Mouse (Mus musculus) CH12.LX (cell line): Measurements from ENCODE around the gene Morc3. TPM values are rescaled to one million over a fixed set of nuclear protein-coding genes. Genes with fewer than 3 reads are reported as not detected.

ENCODE experiments used
- DNase-seq: peaks from one replicate; pipeline ENCODE4 v3.0.0-alpha.2; 2013; ENCODE audit errors: extremely low read depth
- H3K27ac ChIP-seq: 2 replicates; pipeline ENCODE4 v1.5.1; 2012; ENCODE audit warnings: low read depth, mild to moderate bottlenecking, control low read depth, moderate library complexity; ENCODE audit not compliant: insufficient read depth
- H3K27me3 ChIP-seq: replicated peaks from 2 replicates; pipeline ENCODE3; 2012; ENCODE audit warnings: inconsistent platforms
- H3K36me3 ChIP-seq, 2 experiments: replicated peaks in 1 of 2; 2 replicates each; pipeline versions ENCODE3 to v1.6.1; 2012; ENCODE audit warnings: inconsistent platforms in 1 of 2, low read length in 1 of 2, mild to moderate bottlenecking in 1 of 2, mixed read lengths in 1 of 2, moderate library complexity in 1 of 2; ENCODE audit not compliant: control insufficient read depth in 1 of 2, insufficient read depth in 1 of 2
- H3K4me1 ChIP-seq, 2 experiments: 2 replicates each; pipeline ENCODE4 v1.6.1; 2012; ENCODE audit warnings: inconsistent platforms in 1 of 2, moderate library complexity in 1 of 2; ENCODE audit not compliant: insufficient read depth in 2 of 2, control insufficient read depth in 1 of 2
- H3K4me2 ChIP-seq: 2 replicates; pipeline ENCODE4 v1.6.1; 2012; ENCODE audit warnings: low read depth, mild to moderate bottlenecking, control low read depth; ENCODE audit not compliant: poor library complexity, insufficient read depth, severe bottlenecking
- H3K4me3 ChIP-seq, 3 experiments: fragments of 150-350 bp in 1 of 3; sonication (generic) in 1 of 3; replicated peaks in 1 of 3; 2 replicates each; pipeline versions ENCODE3 to v1.5.1; 2011 to 2012; ENCODE audit warnings: low read depth in 2 of 3, low read length in 2 of 3, mild to moderate bottlenecking in 2 of 3, moderate library complexity in 2 of 3, control low read depth in 1 of 3, improper control_type of control experiment in 1 of 3, inconsistent platforms in 1 of 3, mixed read lengths in 1 of 3; ENCODE audit not compliant: poor library complexity in 1 of 3
- H3K79me2 ChIP-seq: replicated peaks from 2 replicates; pipeline ENCODE4 v1.6.1; 2012; ENCODE audit warnings: mild to moderate bottlenecking, moderate library complexity; ENCODE audit not compliant: control insufficient read depth, poor library complexity, insufficient read depth, severe bottlenecking; ENCODE audit errors: extremely low read depth
- H3K9ac ChIP-seq: 2 replicates; pipeline ENCODE4 v1.6.1; 2012; ENCODE audit warnings: low read depth, mild to moderate bottlenecking, control low read depth, moderate library complexity; ENCODE audit not compliant: insufficient read depth
- H3K9me3 ChIP-seq: replicated peaks from 2 replicates; pipeline ENCODE3; 2012; ENCODE audit warnings: low read length, inconsistent platforms, mixed read lengths
- CHD1 ChIP-seq: IDR thresholded peaks from 2 replicates; pipeline ENCODE4 v1.6.1; 2012; ENCODE audit warnings: low read depth, low read length, improper control_type of control experiment, inconsistent platforms
- CTCF ChIP-seq, 2 experiments: IDR thresholded peaks in 1 of 2; conservative IDR thresholded peaks in 1 of 2; 2 replicates each; pipeline ENCODE4 v1.5.1; 2011 to 2012; ENCODE audit warnings: low read depth in 2 of 2, low read length in 2 of 2, improper control_type of control experiment in 1 of 2, inconsistent platforms in 1 of 2, mild to moderate bottlenecking in 1 of 2, moderate library complexity in 1 of 2
- HCFC1 ChIP-seq: IDR thresholded peaks from 2 replicates; pipeline ENCODE4 v1.6.1; 2012; ENCODE audit warnings: low read depth, mild to moderate bottlenecking, inconsistent platforms, low read length, improper control_type of control experiment
- IRF4 ChIP-seq: IDR thresholded peaks from 2 replicates; pipeline ENCODE4 v1.6.1; 2014; ENCODE audit warnings: low read depth, mild to moderate bottlenecking, inconsistent platforms, low read length, improper control_type of control experiment
- KAT2A ChIP-seq: IDR thresholded peaks from 2 replicates; pipeline ENCODE4 v1.6.1; 2012; ENCODE audit warnings: low read length, improper control_type of control experiment, inconsistent platforms; ENCODE audit not compliant: insufficient replicate concordance
- MXI1 ChIP-seq: IDR thresholded peaks from 2 replicates; pipeline ENCODE4 v1.6.1; 2011; ENCODE audit warnings: mild to moderate bottlenecking, low read depth, low read length, improper control_type of control experiment
- MYC ChIP-seq: IDR thresholded peaks from 2 replicates; pipeline ENCODE4 v1.6.1; 2011; ENCODE audit warnings: low read depth, mild to moderate bottlenecking, improper control_type of control experiment, low read length
- SMC3 ChIP-seq: IDR thresholded peaks from 2 replicates; pipeline ENCODE4 v1.6.1; 2011; ENCODE audit warnings: low read depth, low read length, improper control_type of control experiment
- TCF12 ChIP-seq: IDR thresholded peaks from 2 replicates; pipeline ENCODE4 v1.6.1; 2014; ENCODE audit warnings: low read depth, mild to moderate bottlenecking, inconsistent platforms, low read length, improper control_type of control experiment
- UBTF ChIP-seq: IDR thresholded peaks from 2 replicates; pipeline ENCODE4 v1.6.1; 2012; ENCODE audit warnings: low read depth, mild to moderate bottlenecking, inconsistent platforms, low read length, improper control_type of control experiment, moderate library complexity
- dilution Hi-C: fragments of 300-500 bp; cut with MboI; formaldehyde crosslinking; loops from 2 replicates; pipeline ENCODE4 v1.14.3; 2020; ENCODE audit warnings: low sequenced_read_pairs; ENCODE audit not compliant: extremely low pct_unique_long_range_greater_than_20kb, extremely low pct_ligation_motif_present
- in situ Hi-C: fragments of 300-500 bp; cut with MboI; formaldehyde crosslinking; loops from 3 replicates; pipeline ENCODE4 v1.14.3; 2019; ENCODE audit warnings: low sequenced_read_pairs, low pct_ligation_motif_present, low pct_unique_long_range_greater_than_20kb, mixed read lengths
- polyA plus RNA-seq: library from polyadenylated mRNA; unstranded; fragments of >175 nt; gene quantifications from 2 replicates; pipeline ENCODE4 v1.2.1, GENCODE M21; 2012; ENCODE audit warnings: low read depth; ENCODE audit not compliant: insufficient read length
- total RNA-seq, 2 experiments: library from RNA; depleted of rRNA; stranded (reverse); fragments of 300-350 nt in 1 of 2; fragments of >200 nt in 1 of 2; gene quantifications; 2 replicates each; pipeline ENCODE4 v1.2.3; 2012 to 2014

Gene Morc3
- total and polyA plus RNA-seq, 3 experiments, result 17.8 to 53.2 (median 25.4) TPM

DNA sequence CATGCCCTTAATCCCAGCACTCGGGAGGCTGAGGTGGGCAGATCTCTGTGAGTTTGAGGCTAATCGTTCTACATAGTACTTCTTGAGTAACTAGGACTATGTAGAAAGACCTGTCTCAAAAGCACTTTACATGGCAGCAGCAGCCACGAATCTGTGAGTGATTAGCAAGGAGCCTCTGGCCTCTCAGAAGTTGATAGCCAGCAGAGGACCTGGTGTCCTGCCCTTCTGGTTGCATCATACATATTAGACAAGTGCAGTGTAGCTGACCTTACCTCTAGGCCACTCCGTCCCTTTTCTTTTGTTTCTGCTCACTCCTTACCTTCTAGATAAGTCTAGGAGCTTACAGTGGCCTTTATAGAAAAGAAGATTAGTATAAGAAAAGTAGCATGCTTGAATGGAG is 28.0 kb downstream of the Morc3 start:
- TF ChIP-seq CHD1 (no peak), UBTF (no peak), CTCF (conservative IDR thresholded peaks at IDR 0.05 in 1 of 2, IDR thresholded peaks at IDR 0.05 in 1 of 2; ENCODE audit: low read depth in 2 of 2, low read length in 2 of 2) (no peak), IRF4 (no peak)
- dilution Hi-C loops, result no loop called here
- Histone ChIP-seq H3K27ac (no peak overlapping the region), H3K9ac (no peak overlapping the region), H3K4me1 (no peaks in the 10 kb centered on the region), H3K9me3 (no peaks in the 10 kb centered on the region), H3K79me2 (no peaks in the 10 kb centered on the region), H3K4me3 (no peak overlapping the region), H3K27me3 (no peaks in the 10 kb centered on the region), H3K36me3 (peaks cover 67 to 95% of the 10 kb centered on the region in 2 experiments), H3K4me2 (no peak overlapping the region)
- DNase-seq, result no peak
- in situ Hi-C loops, result no loop called here

DNA sequence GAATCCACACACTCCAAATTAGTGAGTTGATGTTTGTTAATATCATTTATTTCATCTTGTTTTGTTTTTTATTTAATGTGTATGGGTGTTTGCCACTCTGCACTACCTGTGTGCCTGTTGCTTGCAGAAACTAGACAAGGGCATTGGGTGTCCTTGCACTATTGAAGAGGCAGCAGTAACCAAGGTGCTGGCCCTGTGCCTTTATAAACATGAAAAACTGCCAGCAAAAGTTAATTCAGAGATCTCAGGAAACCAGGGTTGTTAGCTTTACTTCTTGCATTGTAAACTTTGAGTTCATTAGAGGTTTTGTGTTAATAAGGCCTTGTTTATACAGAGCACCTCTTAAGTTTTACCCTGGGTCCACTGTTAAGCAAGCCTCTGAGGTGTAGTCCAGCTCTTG is 28.8 kb downstream of the Morc3 start:
- dilution Hi-C loops, result no loop called here
- DNase-seq, result no peak
- Histone ChIP-seq H3K9ac (no peak overlapping the region), H3K27ac (no peak overlapping the region), H3K36me3 (peaks cover 69 to 95% of the 10 kb centered on the region in 2 experiments), H3K79me2 (no peaks in the 10 kb centered on the region), H3K4me1 (no peaks in the 10 kb centered on the region), H3K4me2 (no peak overlapping the region), H3K9me3 (no peaks in the 10 kb centered on the region), H3K27me3 (no peaks in the 10 kb centered on the region), H3K4me3 (no peak overlapping the region)
- TF ChIP-seq MXI1, result no peak
- TF ChIP-seq SMC3, result no peak
- no peak for TF ChIP-seq TCF12
- in situ Hi-C loops, result no loop called here

DNA sequence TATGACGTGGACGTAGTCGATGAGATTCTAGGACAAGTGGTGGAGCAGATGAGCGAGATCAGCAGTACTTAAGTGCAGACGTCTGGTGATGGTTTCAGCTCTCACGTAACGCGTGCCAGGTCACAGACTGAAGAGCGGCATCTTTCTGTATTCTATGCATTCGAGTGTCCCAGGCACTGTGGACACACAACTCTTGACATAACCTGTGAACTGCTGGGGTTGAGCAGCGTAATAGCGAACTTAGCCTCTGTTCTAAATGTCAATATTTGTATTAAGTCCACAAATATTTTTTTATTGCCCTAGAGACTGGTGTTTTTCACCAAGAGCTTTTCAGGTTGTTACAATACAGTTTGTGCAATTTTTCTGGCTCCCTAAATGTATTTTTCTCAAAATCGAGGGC is 42.9 kb downstream of the Morc3 start:
- no peak overlapping the region for H3K4me2 ChIP-seq
- no peak for DNase-seq
- dilution Hi-C loops, result no loop called here
- no peaks in the 10 kb centered on the region for H3K4me1 ChIP-seq
- in situ Hi-C loops, result no loop called here
- TF ChIP-seq MXI1 (no peak), KAT2A (no peak), HCFC1 (no peak), MYC (no peak)
- no peak overlapping the region for H3K4me3 ChIP-seq
- H3K27ac ChIP-seq, result no peak overlapping the region
- H3K79me2 ChIP-seq, result no peaks in the 10 kb centered on the region
- no peaks in the 10 kb centered on the region for H3K9me3 ChIP-seq
- H3K9ac ChIP-seq, result no peak overlapping the region
- H3K27me3 ChIP-seq, result no peaks in the 10 kb centered on the region
- H3K36me3 ChIP-seq, result peaks cover 59 to 77% of the 10 kb centered on the region in 2 experiments
